Mouse (Mus musculus) neural tube, embryonic 14.5 days (tissue): ENCODE measurements around the gene Baz1a. TPM values are rescaled to one million over a fixed set of nuclear protein-coding genes. Genes with fewer than 3 reads are reported as not detected.
"Not testable (repeated sequence)": the region's sequence is repeated elsewhere in the genome, so short reads cannot be mapped to it uniquely, and the experiment has no call there.

ENCODE experiments used
- ATAC-seq: fragments of 200-750 bp; cut with Nextera tagmentation; 2 replicates; pipeline ENCODE4 v1.8.0; 2017; ENCODE audit warnings: low read depth, mild to moderate bottlenecking, moderate TSS enrichment, moderate library complexity
- H3K27ac ChIP-seq: fragments of 300-500 bp; sonication (generic); 2 replicates; pipeline ENCODE4 v1.5.1; 2014; ENCODE audit warnings: low read depth, mild to moderate bottlenecking, control low read depth, low read length, moderate library complexity, mixed read lengths
- H3K27me3 ChIP-seq: fragments of 300-500 bp; sonication (generic); 2 replicates; pipeline ENCODE4 v1.6.1; 2014; ENCODE audit warnings: low read length; ENCODE audit not compliant: control insufficient read depth, insufficient read depth
- H3K36me3 ChIP-seq: fragments of 300-500 bp; sonication (generic); 2 replicates; pipeline ENCODE4 v1.6.1; 2014; ENCODE audit warnings: low read length, mixed read lengths; ENCODE audit not compliant: control insufficient read depth, insufficient read depth
- H3K4me1 ChIP-seq: fragments of 300-500 bp; sonication (generic); 2 replicates; pipeline ENCODE4 v1.6.1; 2014; ENCODE audit warnings: low read length; ENCODE audit not compliant: control insufficient read depth, insufficient read depth
- H3K4me2 ChIP-seq: fragments of 300-500 bp; sonication (generic); 2 replicates; pipeline ENCODE4 v1.6.1; 2014; ENCODE audit warnings: mild to moderate bottlenecking, low read depth, low read length, control low read depth
- H3K4me3 ChIP-seq: fragments of 300-500 bp; sonication (generic); 2 replicates; pipeline ENCODE4 v1.5.1; 2014; ENCODE audit warnings: low read depth, low read length, control low read depth, mixed read lengths
- H3K9ac ChIP-seq: fragments of 300-500 bp; sonication (generic); replicated peaks from 2 replicates; pipeline ENCODE4 v1.6.1; 2014; ENCODE audit warnings: low read depth, mild to moderate bottlenecking, control low read depth, low read length, mixed read lengths
- H3K9me3 ChIP-seq: fragments of 300-500 bp; sonication (generic); 2 replicates; pipeline ENCODE4 v1.6.1; 2016; ENCODE audit warnings: low read length; ENCODE audit not compliant: control insufficient read depth
- WGBS: fragments of 180-500 bp; shearing (Covaris S2); extraction: QIAGEN DNeasy Blood & Tissue Kit; methylation state at CpG from one replicate; pipeline ENCODE4 v1.1.7; 2014; 5-methylcytosine and 5-hydroxymethylcytosine counted together
- polyA plus RNA-seq: library from polyadenylated mRNA; unstranded; fragments of >200 nt; fragmentation: Nextera tagmentation; extraction: Ambion mirVana; gene quantifications from 2 replicates; pipeline ENCODE4 v1.2.1, GENCODE M21; 2014

Baz1a gene
- polyA plus RNA-seq, 1 experiment from 2014 or later: 3.3 TPM

GRCm38 (mm10) chr12:54965532-54966160, 48.5 kb downstream of the Baz1a start:
- H3K4me3 ChIP-seq: no peak overlapping the region
- ATAC-seq: no peak
- no peaks in the 10 kb centered on the region for H3K27me3 ChIP-seq
- no peak overlapping the region for H3K9ac ChIP-seq
- no peak overlapping the region for H3K4me2 ChIP-seq
- H3K36me3 ChIP-seq: no peaks in the 10 kb centered on the region
- WGBS: 97% methylated on average over 4 of the region's 4 CpGs
- no peaks in the 10 kb centered on the region for H3K9me3 ChIP-seq
- no peaks in the 10 kb centered on the region for H3K4me1 ChIP-seq
- H3K27ac ChIP-seq: no peak overlapping the region

DNA sequence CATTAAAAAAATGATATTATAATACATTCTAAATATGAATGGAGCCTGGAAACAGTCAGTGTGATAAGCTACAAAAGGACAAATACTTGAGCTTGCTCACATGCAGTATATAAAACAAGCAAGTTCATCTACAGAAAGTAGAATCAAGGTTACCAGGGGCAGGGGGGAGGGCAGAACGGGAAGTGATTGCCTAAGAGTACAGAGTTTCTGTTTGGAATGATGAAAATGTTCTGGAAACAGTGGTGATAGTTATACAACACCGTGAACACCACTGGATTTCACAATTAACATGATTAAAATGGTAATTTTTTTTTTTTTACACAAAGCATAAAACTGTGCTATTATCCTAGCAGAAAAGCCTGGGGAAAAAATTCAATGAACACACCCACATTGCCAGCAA, 54.6 kb downstream of the Baz1a start:
- Histone ChIP-seq H3K9me3 (no peaks in the 10 kb centered on the region), H3K9ac (no peak overlapping the region), H3K36me3 (no peaks in the 10 kb centered on the region), H3K4me2 (no peak overlapping the region), H3K4me3 (no peak overlapping the region), H3K4me1 (no peaks in the 10 kb centered on the region), H3K27me3 (no peaks in the 10 kb centered on the region), H3K27ac (no peak overlapping the region)
- 75% methylated on average over 2 of the region's 2 CpGs for WGBS
- ATAC-seq: no peak

DNA sequence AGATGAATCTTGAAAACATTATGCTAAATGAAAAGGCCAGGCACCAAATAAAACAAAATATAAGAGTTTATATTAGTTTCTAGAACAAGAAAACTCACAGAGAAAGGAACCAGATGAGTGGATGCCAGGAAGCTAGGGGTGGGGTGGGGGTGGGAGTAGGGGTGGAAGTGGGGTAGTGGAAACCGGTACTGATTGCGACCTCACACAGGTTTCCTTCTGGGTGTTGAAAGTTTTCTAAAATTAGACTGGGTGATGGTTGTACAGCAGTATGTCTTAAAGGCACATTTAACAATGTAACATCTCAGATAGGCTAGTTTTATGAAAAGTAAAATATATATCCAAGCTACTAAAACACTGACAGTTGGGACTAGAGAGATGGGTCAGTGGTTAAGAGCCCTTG, 57.2 kb downstream of the Baz1a start:
- Histone ChIP-seq H3K36me3 (no peaks in the 10 kb centered on the region; the same call in 1 of the 2 replicates), H3K27ac (no peak overlapping the region), H3K4me2 (no peak overlapping the region), H3K9ac (no peak overlapping the region), H3K4me1 (no peaks in the 10 kb centered on the region), H3K9me3 (no peaks in the 10 kb centered on the region), H3K4me3 (no peak overlapping the region), H3K27me3 (no peaks in the 10 kb centered on the region)
- WGBS: 94% methylated on average over 2 of the region's 2 CpGs
- no peak for ATAC-seq

GRCm38 (mm10) chr12:54956457-54956856, 57.7 kb downstream of the Baz1a start:
- no peak for ATAC-seq
- no peaks in the 10 kb centered on the region for H3K27me3 ChIP-seq
- H3K4me1 ChIP-seq: no peaks in the 10 kb centered on the region
- WGBS: 99% methylated on average over 4 of the region's 4 CpGs
- no peak overlapping the region for H3K4me3 ChIP-seq
- H3K9ac ChIP-seq: no peak overlapping the region
- no peak overlapping the region for H3K27ac ChIP-seq
- H3K4me2 ChIP-seq: no peak overlapping the region
- H3K36me3 ChIP-seq: no peaks in the 10 kb centered on the region; the same call in 1 of the 2 replicates
- no peaks in the 10 kb centered on the region for H3K9me3 ChIP-seq

- Histone ChIP-seq H3K4me3 (no peak overlapping the region), H3K4me1 (no peaks in the 10 kb centered on the region), H3K9me3 (no peaks in the 10 kb centered on the region), H3K9ac (no peak overlapping the region), H3K36me3 (no peaks in the 10 kb centered on the region), H3K27me3 (no peaks in the 10 kb centered on the region), H3K4me2 (no peak overlapping the region), H3K27ac (no peak overlapping the region)
- no peak for ATAC-seq
- WGBS: 81% methylated on average over 6 of the region's 6 CpGs
These were observed 68.0 kb downstream of the Baz1a start for GRCm38 (mm10) chr12:54946116-54946515.

DNA sequence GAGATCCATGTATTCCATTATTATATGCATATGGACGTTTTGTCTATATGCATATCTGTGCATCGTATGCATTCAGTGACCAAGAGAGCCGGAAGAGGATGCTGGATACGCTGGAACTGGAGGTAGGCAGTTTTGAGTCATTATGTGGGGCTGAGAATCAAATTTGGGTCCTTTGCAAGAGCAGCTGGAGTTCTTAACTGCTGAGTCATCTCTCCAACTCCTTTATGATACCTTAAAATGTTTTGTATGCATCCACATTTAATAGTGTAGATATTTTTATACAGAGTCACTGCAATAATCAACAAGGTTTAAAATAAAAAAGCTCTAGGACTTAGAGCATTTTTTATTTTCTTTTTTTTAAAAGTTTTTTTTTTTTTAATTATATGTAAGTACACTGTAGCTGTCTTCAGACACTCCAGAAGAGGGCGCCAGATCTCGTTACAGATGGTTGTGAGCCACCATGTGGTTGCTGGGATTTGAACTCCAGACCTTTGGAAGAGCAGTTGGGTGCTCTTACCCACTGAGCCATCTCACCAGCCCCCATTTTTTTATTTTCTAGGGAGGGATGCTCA, 71.5 kb downstream of the Baz1a start:
- H3K9ac ChIP-seq, H3K27ac ChIP-seq, H3K4me3 ChIP-seq, H3K4me1 ChIP-seq, H3K36me3 ChIP-seq, H3K27me3 ChIP-seq, H3K4me2 ChIP-seq, ATAC-seq, H3K9me3 ChIP-seq: not testable (repeated sequence)
- 97% methylated on average over 6 of the region's 6 CpGs for WGBS

DNA sequence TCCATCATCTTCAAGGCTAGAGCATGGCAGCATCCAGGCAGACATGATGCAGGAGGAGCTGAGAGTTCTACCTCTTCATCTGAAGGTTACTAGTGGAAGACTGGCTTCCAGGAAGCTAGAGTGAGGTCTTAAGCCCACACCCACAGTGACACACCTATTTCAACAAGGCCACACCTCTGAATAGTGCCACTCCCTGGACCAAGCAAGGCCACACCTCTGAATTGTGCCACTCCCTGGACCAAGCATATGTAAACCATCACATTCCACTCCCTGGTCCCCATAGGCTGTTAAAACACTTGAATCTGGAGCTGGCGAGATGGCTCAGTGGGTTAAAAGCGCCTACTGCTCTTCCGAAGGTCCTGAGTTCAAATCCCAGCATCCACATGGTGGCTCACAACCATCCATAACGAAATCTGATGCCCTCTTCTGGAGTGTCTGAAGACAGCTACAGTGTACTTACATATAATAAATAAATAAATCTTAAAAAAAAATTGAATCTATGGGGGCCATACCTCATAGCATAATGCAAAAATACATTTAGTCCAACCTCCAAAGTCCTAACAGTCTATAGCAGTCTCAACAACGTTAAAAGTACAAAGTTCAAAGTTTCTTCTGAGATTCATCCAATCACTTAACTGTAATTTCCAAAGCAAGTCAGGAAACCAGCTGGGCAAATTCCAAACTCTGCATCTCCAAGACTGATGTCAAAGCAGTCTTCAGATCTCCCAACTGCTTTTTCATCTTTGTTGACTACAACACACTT, 76.4 kb downstream of the Baz1a start:
- not testable (repeated sequence) for H3K9me3 ChIP-seq, H3K27ac ChIP-seq, H3K4me3 ChIP-seq, H3K4me2 ChIP-seq, H3K9ac ChIP-seq, H3K27me3 ChIP-seq, H3K36me3 ChIP-seq, ATAC-seq, H3K4me1 ChIP-seq
- WGBS: 93% methylated on average over 5 of the region's 5 CpGs

- Histone ChIP-seq H3K9me3 (no peaks in the 10 kb centered on the region), H3K27ac (no peak overlapping the region), H3K4me2 (no peak overlapping the region), H3K4me3 (no peak overlapping the region), H3K9ac (no peak overlapping the region), H3K4me1 (no peaks in the 10 kb centered on the region), H3K27me3 (no peaks in the 10 kb centered on the region), H3K36me3 (0 out of 2 replicates have a peak, but pooled peaks cover 7% of the 10 kb centered on the region)
- no peak for ATAC-seq
- 94% methylated on average over 3 of the region's 3 CpGs for WGBS
These were observed 103.8 kb downstream of the Baz1a start for GRCm38 (mm10) chr12:54910387-54910786.

DNA sequence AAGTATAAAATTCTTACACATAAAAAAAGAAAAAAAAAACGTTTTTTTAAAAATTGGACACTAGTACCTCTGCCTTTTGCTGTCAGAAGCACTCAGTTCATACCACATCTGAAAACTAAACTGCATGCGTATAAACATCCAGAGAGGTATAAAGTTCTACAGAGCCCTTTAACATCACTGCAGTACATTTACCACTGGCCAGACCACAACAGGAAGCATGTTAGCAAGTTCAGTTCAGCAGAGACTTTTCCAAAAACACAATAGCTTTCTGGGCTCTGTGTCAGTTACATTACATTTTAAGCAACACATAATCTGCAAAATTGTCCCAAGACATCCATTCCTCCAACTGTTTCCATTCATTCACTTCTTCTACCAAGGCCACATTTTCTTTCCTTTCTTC, 121.6 kb downstream of the Baz1a start:
- not testable (repeated sequence) for H3K4me3 ChIP-seq, H3K27me3 ChIP-seq, H3K27ac ChIP-seq, ATAC-seq, H3K9ac ChIP-seq, H3K4me2 ChIP-seq, H3K4me1 ChIP-seq, H3K9me3 ChIP-seq, H3K36me3 ChIP-seq
- WGBS: 39% methylated on average over 1 of the region's 2 CpGs
